11 mouse cellular contexts compared by ENCODE assay signal in genomic region chr4:83990126-83990989, GRCm38 (mm10).
A peak's percentile ranks its signal among the peaks of the same experiment; 100 is the strongest.
DNase-seq lines count a peak whose midpoint lies in the region; ATAC-seq and TF ChIP-seq lines count a peak whose summit lies in the region.
"Had no signal": no experiment of that assay in that cellular context is flagged by ENCODE, and none has a peak within 500 bp of the region (broad histone marks: within the 10 kb centered on the region; RNA-seq: fewer than 3 reads in every experiment).

No protein-coding gene starts in this region.

- H3K9ac ChIP-seq in heart, embryonic 16.5 days (ENCODE audit: low read length), result no peak overlapping the region
- no peak overlapping the region for H3K9ac ChIP-seq in heart, embryonic 11.5 days (ENCODE audit: low read depth, low read length)
- H3K9ac ChIP-seq in forebrain, embryonic 12.5 days, result no peak overlapping the region
- H3K9ac ChIP-seq in stomach, postnatal 0 days (ENCODE audit: low read length), result no peak overlapping the region
- H3K9ac ChIP-seq: liver, embryonic 15.5 days had no signal

- no peak overlapping the region for H3K4me3 ChIP-seq in heart, embryonic 16.5 days (ENCODE audit: low read length)
- no peak overlapping the region for H3K4me3 ChIP-seq in heart, embryonic 11.5 days (ENCODE audit: low read depth, low read length)
- no peak overlapping the region for H3K4me3 ChIP-seq in lung, adult 2 months (replicated peaks; ENCODE audit: extremely low read depth, low read depth, low read length)
- no peak overlapping the region for H3K4me3 ChIP-seq in forebrain, embryonic 12.5 days (replicated peaks)
- no peak overlapping the region for H3K4me3 ChIP-seq in stomach, postnatal 0 days (ENCODE audit: low read depth, low read length)
- H3K4me3 ChIP-seq: liver, embryonic 15.5 days had no signal

- H3K36me3 ChIP-seq in heart, embryonic 16.5 days (ENCODE audit: control insufficient read depth, insufficient read depth), result no peaks in the 10 kb centered on the region
- H3K36me3 ChIP-seq in heart, embryonic 11.5 days (ENCODE audit: control insufficient read depth, insufficient read depth, low read length), result no peaks in the 10 kb centered on the region
- no peaks in the 10 kb centered on the region for H3K36me3 ChIP-seq in forebrain, embryonic 12.5 days (replicated peaks)
- no peaks in the 10 kb centered on the region for H3K36me3 ChIP-seq in stomach, postnatal 0 days (ENCODE audit: control insufficient read depth, insufficient read depth, low read length)
- H3K36me3 ChIP-seq: liver, embryonic 15.5 days had no signal

- H3K27me3 ChIP-seq in heart, embryonic 16.5 days (ENCODE audit: control insufficient read depth, insufficient read depth, low read length), result no peaks in the 10 kb centered on the region
- no peaks in the 10 kb centered on the region for H3K27me3 ChIP-seq in heart, embryonic 11.5 days (ENCODE audit: control insufficient read depth, insufficient read depth, low read length)
- no peaks in the 10 kb centered on the region for H3K27me3 ChIP-seq in forebrain, embryonic 12.5 days
- no peaks in the 10 kb centered on the region for H3K27me3 ChIP-seq in stomach, postnatal 0 days (ENCODE audit: control insufficient read depth, insufficient read depth, low read length)
- H3K27me3 ChIP-seq: liver, embryonic 15.5 days had no signal

- WGBS in heart, embryonic 16.5 days, result 58% methylated on average over 13 of the region's 13 CpGs
- WGBS in heart, embryonic 11.5 days (ENCODE audit: insufficient replicate concordance), result 64% methylated on average over 13 of the region's 13 CpGs
- WGBS in lung, adult 2 months, result 52% methylated on average over 13 of the region's 13 CpGs
- WGBS in forebrain, embryonic 12.5 days, result 37% methylated on average over 13 of the region's 13 CpGs
- 42% methylated on average over 13 of the region's 13 CpGs for WGBS in stomach, postnatal 0 days

- peak; percentile 50 for DNase-seq in lung, postnatal 10 days
- DNase-seq in lung, adult 2 months, result no peak
- no peak for DNase-seq in stomach, postnatal 0 days (ENCODE audit: low spot score)
- DNase-seq in urinary bladder, postnatal 4 days (ENCODE audit: low spot score in 2 of 2), result no peak
- no peak for DNase-seq in right cerebral cortex, postnatal 10 days (ENCODE audit: low spot score in 2 of 2)
- DNase-seq: cerebellum, postnatal 36 days had no signal

- no peak overlapping the region for H3K4me2 ChIP-seq in heart, embryonic 16.5 days (ENCODE audit: low read depth, low read length)
- H3K4me2 ChIP-seq in heart, embryonic 11.5 days, result no peak overlapping the region
- H3K4me2 ChIP-seq in forebrain, embryonic 12.5 days, result no peak overlapping the region
- H3K4me2 ChIP-seq in stomach, postnatal 0 days (replicated peaks; ENCODE audit: low read depth), result no peak overlapping the region
- H3K4me2 ChIP-seq: liver, embryonic 15.5 days had no signal

- H3K27ac ChIP-seq in heart, embryonic 16.5 days (ENCODE audit: low read length), result peak overlapping the region; percentile 1; the same call in 1 of the 2 replicates
- H3K27ac ChIP-seq in heart, embryonic 11.5 days (ENCODE audit: low read depth, low read length), result no peak overlapping the region
- H3K27ac ChIP-seq in forebrain, embryonic 12.5 days, result 0 out of 2 replicates have a peak overlapping the region, but pooled peaks have one; percentile 13
- peak overlapping the region; percentile 63 for H3K27ac ChIP-seq in stomach, postnatal 0 days (replicated peaks)
- H3K27ac ChIP-seq: liver, embryonic 15.5 days had no signal

- TF ChIP-seq CTCF in lung, adult 2 months (IDR thresholded peaks at IDR 0.05; ENCODE audit: insufficient read depth, low read length), result no peak
- 0 out of 2 replicates have a peak, but pooled peaks have one; percentile 11 for TF ChIP-seq CTCF in stomach, postnatal 0 days (IDR thresholded peaks at IDR 0.05; ENCODE audit: low read depth)

- H3K9me3 ChIP-seq in heart, embryonic 16.5 days (replicated peaks; ENCODE audit: control insufficient read depth, low read length), result no peaks in the 10 kb centered on the region
- H3K9me3 ChIP-seq in heart, embryonic 11.5 days (replicated peaks; ENCODE audit: control insufficient read depth, low read length), result no peaks in the 10 kb centered on the region
- no peaks in the 10 kb centered on the region for H3K9me3 ChIP-seq in forebrain, embryonic 12.5 days
- no peaks in the 10 kb centered on the region for H3K9me3 ChIP-seq in stomach, postnatal 0 days (ENCODE audit: control insufficient read depth, low read length)
- H3K9me3 ChIP-seq: liver, embryonic 15.5 days had no signal

- TF ChIP-seq EP300 in stomach, postnatal 0 days (optimal IDR thresholded peaks at IDR 0.05), result no peak

- no peak for TF ChIP-seq POLR2A in lung, adult 2 months (IDR thresholded peaks at IDR 0.05; ENCODE audit: borderline replicate concordance, extremely low read depth, low read depth, low read length)

- H3K4me1 ChIP-seq in heart, embryonic 16.5 days (ENCODE audit: control insufficient read depth, insufficient read depth, low read length), result peaks cover 4% of the 10 kb centered on the region; the same call in 1 of the 2 replicates
- peaks cover 3% of the 10 kb centered on the region; the same call in 1 of the 2 replicates for H3K4me1 ChIP-seq in heart, embryonic 11.5 days (ENCODE audit: control insufficient read depth, insufficient read depth, low read length)
- H3K4me1 ChIP-seq in lung, adult 2 months (ENCODE audit: control insufficient read depth, insufficient read depth, low read length), result no peaks in the 10 kb centered on the region
- peaks cover 31% of the 10 kb centered on the region for H3K4me1 ChIP-seq in forebrain, embryonic 12.5 days
- H3K4me1 ChIP-seq in stomach, postnatal 0 days (replicated peaks; ENCODE audit: control insufficient read depth, insufficient read depth), result no peaks in the 10 kb centered on the region
- H3K4me1 ChIP-seq: liver, embryonic 15.5 days had no signal

- ATAC-seq in heart, embryonic 16.5 days (replicated peaks; ENCODE audit: extremely low read depth, insufficient read depth, low FRiP score), result peak; percentile 33; the same call in 1 of the 2 replicates
- ATAC-seq in heart, embryonic 11.5 days (replicated peaks; ENCODE audit: insufficient number of reproducible peaks, low FRiP score, low TSS enrichment), result no peak
- no peak for ATAC-seq in forebrain, embryonic 12.5 days (ENCODE audit: low FRiP score)
- peak; percentile 15; the same call in 1 of the 2 replicates for ATAC-seq in stomach, postnatal 0 days (ENCODE audit: low FRiP score, low TSS enrichment)
- ATAC-seq: CD4-positive, CD25-positive, alpha-beta regulatory T cell, adult 4 months had no signal

Comparison
In these comparisons a context has a peak if more than half of its experiments do, and no peak if none do; other contexts are left out.
1. ATAC-seq: peak in heart, embryonic 16.5 days (single experiment) and stomach, postnatal 0 days (single experiment); none in heart, embryonic 11.5 days (single experiment) and forebrain, embryonic 12.5 days (single experiment).